Mouse (Mus musculus): ENCODE measurements around the gene Gba2. TPM values are rescaled to one million over a fixed set of nuclear protein-coding genes. Genes with fewer than 3 reads are reported as not detected.
"Not testable (repeated sequence)": the region's sequence is repeated elsewhere in the genome, so short reads cannot be mapped to it uniquely, and the experiment has no call there.

The Gba2 gene
- polyA plus RNA-seq, 1 experiment, result 16.8 TPM

DNA sequence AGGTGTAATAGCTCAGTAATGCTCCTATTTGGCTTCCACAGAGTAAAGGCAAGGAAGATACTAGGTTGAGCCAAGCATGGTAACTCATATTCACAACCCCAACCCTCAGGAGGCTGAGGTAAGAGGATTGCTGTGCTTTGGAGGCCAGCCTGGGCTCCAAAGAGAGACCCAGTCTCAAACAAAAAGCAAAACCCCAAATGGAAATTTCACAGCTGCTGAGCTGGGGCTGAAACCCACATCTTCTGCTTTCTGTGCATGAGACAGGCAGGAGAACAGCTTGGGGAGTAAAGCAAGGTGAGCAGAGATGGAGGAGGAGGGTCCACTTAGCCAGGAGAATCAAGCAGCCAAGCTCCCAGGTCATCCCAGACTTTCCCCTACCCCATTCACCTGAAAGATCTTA lies 24.8 kb downstream of the Gba2 start:
- DNase-seq (ENCODE audit: low spot score), result no peak

DNA sequence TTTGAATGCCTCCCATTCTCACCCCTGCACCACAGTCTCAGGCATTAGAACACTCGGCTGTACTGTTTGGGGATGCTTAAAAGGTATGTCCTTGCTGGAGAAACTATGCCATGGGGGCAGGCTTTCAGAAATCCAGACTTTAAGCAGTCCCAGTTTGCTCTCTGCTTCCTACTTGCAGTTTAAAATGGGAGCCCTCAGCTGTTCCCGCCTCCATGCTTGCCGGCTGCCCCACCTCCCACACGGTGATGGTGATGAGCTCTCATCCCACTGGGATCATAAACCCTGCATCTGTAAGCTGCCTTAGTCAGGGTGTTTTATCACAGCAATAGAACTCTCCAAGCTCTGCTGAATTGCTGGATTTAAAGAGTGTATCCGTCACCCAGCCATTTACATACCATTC lies 26.2 kb downstream of the Gba2 start:
- no peak for DNase-seq (ENCODE audit: low spot score)

DNA sequence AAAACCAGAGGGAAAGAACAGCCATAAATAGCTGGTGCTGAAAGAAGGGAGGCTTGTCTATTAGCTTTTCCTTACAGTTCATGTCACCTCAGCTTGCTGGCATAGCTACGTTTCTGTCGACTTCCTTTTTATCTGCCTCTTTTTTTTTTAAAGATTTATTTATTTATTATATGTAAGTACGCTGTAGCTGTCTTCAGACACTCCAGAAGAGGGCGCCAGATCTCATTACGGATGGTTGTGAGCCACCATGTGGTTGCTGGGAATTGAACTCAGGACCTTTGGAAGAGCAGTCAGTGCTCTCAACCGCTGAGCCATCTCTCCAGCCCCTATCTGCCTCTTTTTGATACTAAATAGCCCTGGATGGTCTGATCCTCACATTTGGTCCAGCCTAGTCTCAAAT lies 26.8 kb downstream of the Gba2 start:
- DNase-seq (ENCODE audit: low spot score), result not testable (repeated sequence)

DNA sequence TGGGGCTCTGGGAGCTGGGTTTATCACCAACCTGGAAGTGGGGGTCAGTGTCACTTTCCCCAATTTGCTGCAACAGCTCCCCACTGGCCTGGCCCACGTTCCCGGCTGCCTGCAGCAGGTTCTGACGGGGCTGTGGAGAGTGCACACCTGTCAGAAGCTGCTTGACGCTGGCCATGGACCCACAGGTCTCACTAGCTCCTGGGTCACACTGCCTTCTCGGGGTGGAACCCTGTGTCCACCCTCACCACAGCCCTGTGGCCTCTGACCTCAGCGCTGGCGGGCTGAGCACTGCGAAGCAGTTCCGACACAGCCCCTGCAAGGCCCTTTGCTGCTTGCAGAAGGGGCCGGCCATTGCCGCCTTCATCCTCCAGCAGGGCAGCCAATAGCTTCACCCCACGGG lies 29.6 kb downstream of the Gba2 start:
- no peak for DNase-seq (ENCODE audit: low spot score)

DNA sequence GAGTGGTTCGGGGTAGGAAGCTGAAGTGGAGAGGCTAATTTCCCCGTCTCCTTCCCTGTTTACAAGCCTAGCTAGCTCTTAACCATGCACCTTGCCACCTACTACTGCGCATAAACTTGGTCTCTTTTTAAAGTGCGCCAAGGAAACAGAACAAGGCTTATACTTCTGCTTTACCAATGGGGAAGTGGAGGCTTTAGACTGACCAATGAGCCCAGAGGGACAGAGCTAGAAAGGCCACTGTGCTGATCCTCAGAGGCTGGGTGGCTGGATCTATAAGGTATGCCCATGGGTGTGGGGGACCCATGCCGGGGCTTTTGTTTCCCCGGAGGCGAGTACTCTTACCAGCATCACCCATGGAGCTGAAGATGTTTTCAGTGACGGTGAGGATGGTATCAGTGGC lies 31.5 kb downstream of the Gba2 start:
- DNase-seq (ENCODE audit: low spot score), result no peak

DNA sequence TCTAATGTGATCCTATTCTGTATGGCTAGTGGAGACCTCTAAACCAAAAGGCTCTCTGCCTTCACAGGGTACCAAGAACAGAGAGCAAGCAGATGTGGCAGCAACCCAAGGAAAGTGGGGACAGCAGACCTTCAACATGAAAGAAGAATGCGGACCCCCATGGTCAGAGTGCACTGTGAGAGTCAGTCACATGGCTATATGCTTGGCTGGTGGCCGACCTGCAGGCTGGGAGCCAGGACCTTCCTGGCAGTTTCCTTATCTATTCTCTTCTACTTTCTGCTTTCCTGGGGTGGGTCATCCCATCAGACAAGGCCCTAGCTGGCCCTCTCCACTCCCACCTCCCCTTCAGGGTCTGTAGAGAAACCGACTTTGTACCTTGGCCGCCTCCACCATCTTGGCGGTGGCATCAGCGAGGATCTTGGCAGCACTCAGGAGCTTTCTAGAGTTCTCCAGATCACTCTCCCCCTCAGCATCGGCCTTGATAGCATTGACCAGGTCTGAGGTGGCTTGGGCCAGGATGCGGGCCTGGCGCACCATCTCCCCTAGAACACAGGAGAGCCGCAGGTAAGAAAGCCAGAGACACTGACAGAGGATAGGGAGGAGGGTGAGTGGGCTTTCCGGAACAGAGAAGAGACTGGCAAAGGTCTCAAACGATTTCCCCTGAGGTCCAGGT lies 32.2 kb downstream of the Gba2 start:
- DNase-seq (ENCODE audit: low spot score), result no peak

DNA sequence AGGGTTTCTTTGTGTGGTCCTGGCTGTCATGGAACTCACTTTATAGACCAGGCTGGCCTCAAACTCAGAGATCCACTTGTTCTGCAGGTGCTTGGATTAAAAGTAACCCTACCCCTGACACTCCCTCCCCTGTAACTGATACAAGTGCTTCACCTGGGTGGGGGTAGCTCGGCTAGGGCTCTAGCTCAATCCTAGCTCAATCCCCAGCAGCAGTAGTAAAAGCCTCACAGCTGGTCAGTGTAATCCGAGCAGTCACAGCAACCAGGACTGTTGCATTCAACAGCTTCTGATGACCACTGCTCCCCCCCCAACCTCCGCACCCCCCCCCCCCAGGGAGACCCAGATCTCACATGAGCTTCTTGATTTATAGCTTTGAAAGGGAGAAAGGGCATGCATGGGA lies 36.6 kb downstream of the Gba2 start:
- DNase-seq (ENCODE audit: low spot score), result no peak

DNA sequence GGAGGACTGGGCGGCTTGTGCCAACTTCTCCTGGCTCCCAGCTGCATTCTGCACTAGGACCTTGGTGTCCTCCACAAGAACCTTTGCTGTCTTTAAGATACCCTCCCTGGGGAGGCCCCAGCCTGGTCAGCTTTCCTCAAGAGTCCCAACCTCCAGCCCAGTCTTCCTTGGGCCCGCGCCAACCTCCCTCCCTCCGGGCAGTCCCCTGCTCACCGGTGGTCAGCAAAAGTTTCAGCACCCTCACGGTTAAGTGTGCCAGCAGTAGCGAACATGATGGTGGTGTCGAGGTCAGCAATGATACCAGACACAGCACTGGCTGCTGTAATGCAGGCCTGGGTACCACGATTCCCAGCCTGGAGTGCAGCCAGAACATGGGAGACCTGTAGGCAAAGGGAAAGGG lies 42.6 kb downstream of the Gba2 start:
- no peak for DNase-seq (ENCODE audit: low spot score)

DNA sequence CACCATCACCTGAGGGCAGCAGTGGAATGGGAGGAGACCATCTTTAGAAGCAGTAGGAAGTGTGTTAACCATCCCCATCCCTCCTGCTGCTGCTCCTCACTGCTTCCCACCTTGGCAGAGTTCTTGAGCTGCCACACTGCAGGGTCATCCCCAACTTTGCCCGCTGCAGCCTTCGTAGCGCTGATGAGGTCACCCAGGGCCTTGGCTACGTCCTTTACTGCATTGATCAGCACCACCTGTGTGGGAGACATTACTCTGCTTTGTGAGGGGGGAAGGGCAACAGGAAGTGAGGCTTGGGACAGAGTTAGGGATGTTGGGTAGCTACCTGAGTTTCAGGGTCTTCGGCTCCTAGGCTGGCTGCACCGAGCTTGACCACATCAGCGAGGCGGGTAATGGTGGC lies 43.0 kb downstream of the Gba2 start:
- DNase-seq (ENCODE audit: low spot score), result no peak

DNA sequence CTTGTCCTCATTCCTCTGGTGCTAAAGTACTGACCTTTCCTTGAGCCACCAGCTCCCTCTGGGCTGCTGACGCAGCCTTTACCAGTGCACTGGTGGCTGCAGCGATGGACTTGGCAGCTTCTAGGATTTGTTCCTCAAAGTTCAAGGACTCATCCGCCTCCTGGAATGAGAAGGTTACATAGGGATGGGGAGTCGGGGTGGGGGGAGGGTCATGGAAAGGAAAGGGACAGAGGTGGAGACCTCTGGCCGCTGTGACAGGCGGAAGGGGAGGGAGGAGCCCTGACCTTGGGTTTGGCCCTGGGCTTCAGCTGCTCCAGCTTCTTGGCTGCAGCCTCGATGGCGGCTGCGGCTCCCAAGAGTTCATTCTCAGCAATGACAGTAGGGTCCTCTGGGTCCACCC lies 45.4 kb downstream of the Gba2 start:
- DNase-seq (ENCODE audit: low spot score), result no peak

DNA sequence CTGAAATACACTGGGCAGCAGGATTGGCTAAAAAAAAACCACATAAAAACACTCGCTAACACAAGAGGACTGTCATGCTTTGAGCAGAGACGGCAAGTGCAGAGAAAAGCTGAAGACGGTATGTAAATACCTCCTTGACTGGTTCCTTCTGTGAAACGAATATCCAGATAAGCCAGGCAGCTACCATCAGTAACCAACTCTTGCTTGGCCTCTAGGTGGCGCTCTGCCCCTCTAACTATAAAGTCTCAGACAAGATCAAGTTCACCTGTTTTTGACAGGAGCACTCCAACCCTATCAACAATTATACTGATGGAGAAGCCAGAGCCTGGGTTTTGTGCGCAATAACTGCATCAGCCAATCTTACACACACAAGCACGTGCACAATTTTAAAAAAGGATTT lies 48.1 kb downstream of the Gba2 start:
- no peak for DNase-seq (ENCODE audit: low spot score)

DNA sequence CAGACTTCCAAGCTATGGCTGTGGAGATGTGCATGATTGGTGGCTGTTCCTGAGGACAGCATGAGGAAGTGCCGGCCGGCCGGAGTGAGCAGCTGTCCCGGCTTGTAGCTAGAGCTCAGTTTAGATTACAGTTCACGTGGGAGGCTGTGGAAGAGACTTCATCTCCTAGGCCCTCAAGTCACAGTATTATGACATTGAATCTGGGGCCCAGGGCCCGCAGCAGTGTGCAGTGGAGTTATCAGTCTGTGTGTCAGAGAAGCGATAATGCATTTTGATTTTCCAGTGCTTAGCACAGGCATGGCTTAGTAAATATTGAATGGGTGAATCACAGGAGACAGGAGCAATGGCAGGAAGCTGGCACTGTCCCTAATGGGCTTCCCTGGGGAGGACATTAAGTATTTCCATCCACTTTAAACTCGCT lies 48.6 kb downstream of the Gba2 start:
- no peak for DNase-seq (ENCODE audit: low spot score)

DNA sequence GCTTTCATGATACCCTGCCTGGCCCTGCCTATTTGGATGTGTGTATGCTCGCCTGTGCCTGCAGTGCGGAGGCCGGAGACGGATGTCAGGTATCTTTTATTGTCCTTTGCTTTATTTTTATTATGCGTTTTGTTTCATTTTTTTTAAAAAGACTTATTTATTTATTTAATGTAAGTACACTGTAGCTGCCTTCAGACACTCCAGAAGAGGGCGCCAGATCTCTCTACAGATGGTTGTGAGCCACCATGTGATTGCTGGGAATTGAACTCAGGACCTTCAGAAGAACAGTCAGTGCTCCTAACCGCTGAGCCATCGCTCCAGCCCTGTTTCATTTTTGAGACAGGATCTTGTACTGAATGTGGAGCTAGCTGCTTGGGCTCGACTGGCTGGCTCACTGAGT lies 50.2 kb downstream of the Gba2 start:
- no peak for DNase-seq (ENCODE audit: low spot score)

DNA sequence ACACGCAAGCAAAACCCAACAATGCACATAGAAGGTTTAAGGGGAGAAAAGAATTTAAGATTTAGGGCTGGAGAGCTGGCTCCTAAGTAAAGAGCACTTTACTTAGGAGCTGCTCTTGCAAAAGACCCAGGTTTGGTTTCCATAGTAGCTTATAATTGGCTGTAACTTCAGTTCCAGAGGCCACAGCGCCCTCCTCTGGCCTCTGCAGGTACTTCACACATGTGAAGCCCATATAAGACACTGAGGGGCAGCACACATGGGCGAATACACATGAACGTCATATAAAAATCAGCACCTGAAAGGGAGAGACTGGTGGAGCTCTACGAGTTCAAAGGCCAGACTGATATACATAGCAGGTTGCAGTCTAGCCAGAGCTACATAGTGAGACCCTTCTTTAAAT lies 50.8 kb downstream of the Gba2 start:
- no peak for DNase-seq (ENCODE audit: low spot score)

DNA sequence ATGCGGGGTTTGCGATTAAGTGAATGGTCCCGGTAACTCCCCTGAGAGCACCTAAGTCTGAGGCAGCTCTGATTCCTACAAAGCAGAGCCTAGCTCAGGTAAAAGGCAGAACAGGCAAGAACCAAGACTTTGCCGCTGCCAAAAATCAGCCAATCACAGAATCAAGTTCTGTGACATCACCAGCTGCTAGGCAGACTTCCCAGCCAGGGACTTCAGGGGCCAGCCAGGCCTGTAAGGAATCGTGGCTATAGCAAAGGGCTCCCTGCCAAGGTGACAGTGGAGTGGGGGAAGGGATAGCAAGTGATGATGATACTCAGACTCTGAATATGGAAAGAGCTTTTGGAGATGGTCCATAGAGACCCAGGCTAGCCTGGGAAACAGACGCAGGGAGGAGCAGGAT lies 58.7 kb downstream of the Gba2 start:
- peak; percentile 60 for DNase-seq (ENCODE audit: low spot score)

DNA sequence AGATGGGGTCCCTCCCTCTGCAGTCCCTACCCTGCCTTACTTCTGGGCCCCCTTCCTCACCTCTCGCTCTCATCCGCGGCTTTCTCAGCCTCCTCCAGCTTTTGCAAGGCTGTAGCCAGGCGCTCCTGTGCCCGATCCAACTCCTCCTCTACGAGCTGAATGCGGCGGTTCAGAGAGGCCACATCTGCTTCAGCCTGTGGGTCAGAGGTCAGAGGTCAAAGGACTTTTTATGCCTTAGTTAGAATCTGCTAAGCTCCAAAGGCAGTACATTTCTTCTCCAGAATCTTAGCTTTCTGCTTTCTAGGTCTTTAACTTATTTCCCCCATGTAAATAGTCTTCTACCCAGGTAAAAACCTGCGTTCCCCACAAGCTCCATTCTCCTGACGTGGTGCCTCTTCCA lies 59.1 kb downstream of the Gba2 start:
- DNase-seq (ENCODE audit: low spot score), result peak; percentile 24

Other genes with a start within 250 kb of the Gba2 start
- gene Rusc2, start 196.9 kb downstream of the Gba2 start, polyA plus RNA-seq (2012; rRNA removed), result 22.3 and 43.1 TPM in 2 replicates
- gene Fam166b, start 149.7 kb downstream of the Gba2 start, polyA plus RNA-seq (2012; rRNA removed), result 0.55 and 0.59 TPM in 2 replicates
- 25.8 and 34.2 TPM in 2 replicates for gene Tesk1, start 136.9 kb downstream of the Gba2 start, polyA plus RNA-seq (2012; rRNA removed)
- 2.4 and 4.6 TPM in 2 replicates for gene Cd72, start 124.2 kb downstream of the Gba2 start, polyA plus RNA-seq (2012; rRNA removed)
- 0.22 and 0.41 TPM in 2 replicates for gene Sit1, start 95.1 kb downstream of the Gba2 start, polyA plus RNA-seq (2012; rRNA removed)
- gene Ccdc107, start 86.0 kb downstream of the Gba2 start, polyA plus RNA-seq (2012; rRNA removed), result 272 and 290 TPM in 2 replicates
- 14.7 and 26.0 TPM in 2 replicates for gene Arhgef39, start 79.2 kb downstream of the Gba2 start, polyA plus RNA-seq (2012; rRNA removed)
- 1.3 and 1.9 TPM in 2 replicates for gene Car9, start 71.9 kb downstream of the Gba2 start, polyA plus RNA-seq (2012; rRNA removed)
- gene Tpm2, start 55.1 kb downstream of the Gba2 start, polyA plus RNA-seq (2012; rRNA removed), result 3,808 and 5,340 TPM in 2 replicates
- gene Creb3, start 16.5 kb downstream of the Gba2 start, polyA plus RNA-seq (2012; rRNA removed), result 57.7 and 77.0 TPM in 2 replicates
- 124 and 153 TPM in 2 replicates for gene Tln1, start 16.2 kb downstream of the Gba2 start, polyA plus RNA-seq (2012; rRNA removed)
- 34.9 and 35.1 TPM in 2 replicates for gene Rgp1, start 158 bp downstream of the Gba2 start, polyA plus RNA-seq (2012; rRNA removed)
- 0.44 TPM in 1 of 2 replicates, not detected in the other for gene Msmp, start 5.6 kb upstream of the Gba2 start, polyA plus RNA-seq (2012; rRNA removed)
- 54.7 and 69.7 TPM in 2 replicates for gene Npr2, start 53.1 kb upstream of the Gba2 start, polyA plus RNA-seq (2012; rRNA removed)
- 1.0 and 1.3 TPM in 2 replicates for gene Spag8, start 74.7 kb upstream of the Gba2 start, polyA plus RNA-seq (2012; rRNA removed)
- 107 and 112 TPM in 2 replicates for gene Hint2, start 77.6 kb upstream of the Gba2 start, polyA plus RNA-seq (2012; rRNA removed)
- gene Tmem8b, start 90.1 kb upstream of the Gba2 start, polyA plus RNA-seq (2012; rRNA removed), result 8.3 and 12.6 TPM in 2 replicates
- gene Fam221b, start 90.3 kb upstream of the Gba2 start, polyA plus RNA-seq (2012; rRNA removed), result 0.41 and 0.51 TPM in 2 replicates
- not detected in 2 replicates for gene Olfr70, start 121.9 kb upstream of the Gba2 start, polyA plus RNA-seq (2012; rRNA removed)
- gene Olfr71, start 131.4 kb upstream of the Gba2 start, polyA plus RNA-seq (2012; rRNA removed), result not detected in 2 replicates
- 5.2 and 7.8 TPM in 2 replicates for gene Hrct1, start 148.3 kb upstream of the Gba2 start, polyA plus RNA-seq (2012; rRNA removed)
- 1.2 and 1.6 TPM in 2 replicates for gene Spaar, start 151.2 kb upstream of the Gba2 start, polyA plus RNA-seq (2012; rRNA removed)
- gene Olfr159, start 192.1 kb upstream of the Gba2 start, polyA plus RNA-seq (2012; rRNA removed), result not detected in 2 replicates
- gene Olfr156, start 245.0 kb upstream of the Gba2 start, polyA plus RNA-seq (2012; rRNA removed), result not detected in 2 replicates